Mouse (Mus musculus) bone marrow, adult 2 months (tissue): ENCODE data around the gene Stx4a.

Source experiments
- CTCF ChIP-seq: fragments of 200-500 bp; IDR thresholded peaks from 2 replicates; pipeline ENCODE4 v1.5.1; 2011; ENCODE audit warnings: low read length, control low read depth; ENCODE audit not compliant: control insufficient read depth, insufficient read depth
- POLR2A ChIP-seq: fragments of 200-500 bp; IDR thresholded peaks from 2 replicates; pipeline ENCODE4 v1.6.1; 2011; ENCODE audit warnings: low read depth, mild to moderate bottlenecking, control low read depth, low read length, borderline replicate concordance; ENCODE audit not compliant: control insufficient read depth

- TF ChIP-seq POLR2A (no peak), CTCF (no peak)
Observed at GRCm38 (mm10) chr7:127812292-127812691, 11.8 kb upstream of the Stx4a start.
